Mouse (Mus musculus) forebrain, embryonic 10.5 days (tissue): ENCODE results near the gene Wbp2. TPM values are rescaled to one million over a fixed set of nuclear protein-coding genes. Genes with fewer than 3 reads are reported as not detected.
"Not testable (repeated sequence)": the region's sequence is repeated elsewhere in the genome, so short reads cannot be mapped to it uniquely, and the experiment has no call there.

Experiments
- DNase-seq: peaks from one replicate; pipeline ENCODE4 v3.0.0-alpha.2; 2017; ENCODE audit warnings: low spot score; ENCODE audit errors: extremely low spot score
- H3K27ac ChIP-seq: fragments of 300-500 bp; sonication (generic); 2 replicates; pipeline ENCODE4 v1.5.1; 2016; ENCODE audit warnings: mild to moderate bottlenecking
- H3K27me3 ChIP-seq: fragments of 300-500 bp; sonication (generic); 2 replicates; pipeline ENCODE4 v1.6.1; 2016; ENCODE audit warnings: mild to moderate bottlenecking; ENCODE audit not compliant: poor library complexity, severe bottlenecking
- H3K36me3 ChIP-seq: fragments of 300-500 bp; sonication (generic); replicated peaks from 2 replicates; pipeline ENCODE4 v1.6.1; 2016; ENCODE audit warnings: mild to moderate bottlenecking, moderate library complexity
- H3K4me1 ChIP-seq: fragments of 300-500 bp; sonication (generic); 2 replicates; pipeline ENCODE4 v1.6.1; 2016
- H3K4me3 ChIP-seq: fragments of 300-500 bp; sonication (generic); 2 replicates; pipeline ENCODE4 v1.5.1; 2016; ENCODE audit warnings: mild to moderate bottlenecking, moderate library complexity
- H3K9me3 ChIP-seq: fragments of 300-500 bp; sonication (generic); 2 replicates; pipeline ENCODE4 v1.6.1; 2016; ENCODE audit warnings: mild to moderate bottlenecking, moderate library complexity
- WGBS: fragments of 180-500 bp; shearing (Covaris S2); methylation state at CpG from one replicate; pipeline ENCODE4 v1.1.7; 2016; 5-methylcytosine and 5-hydroxymethylcytosine counted together
- polyA plus RNA-seq: library from polyadenylated mRNA; unstranded; fragments of >200 nt; fragmentation: Nextera tagmentation; extraction: Ambion mirVana; gene quantifications from 2 replicates; pipeline ENCODE4 v1.2.1, GENCODE M21; 2016

Wbp2 gene
- polyA plus RNA-seq, 1 experiment from 2014 or later = 73.6 TPM

DNA sequence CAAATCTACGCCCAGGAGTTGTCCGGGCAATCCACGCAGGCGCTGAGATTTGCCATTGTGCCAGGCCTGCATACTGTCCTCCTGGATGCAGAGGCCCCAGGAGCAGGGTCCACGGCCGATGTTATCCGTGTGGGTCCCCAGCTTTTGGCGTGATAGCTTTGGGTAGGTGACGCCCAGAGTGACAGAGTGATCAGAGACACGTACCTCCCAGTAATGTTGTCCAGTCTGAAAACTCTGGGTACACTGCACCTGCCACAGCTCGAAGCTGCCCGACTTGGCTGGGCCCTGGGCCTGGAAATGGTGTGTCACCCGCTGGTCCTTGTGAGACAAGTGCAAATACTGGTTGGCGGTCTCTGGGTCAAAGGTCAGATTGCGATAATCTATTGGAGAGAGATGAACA is 39.5 kb upstream of the Wbp2 start:
- Histone ChIP-seq H3K4me3 (no peak overlapping the region), H3K9me3 (no peaks in the 10 kb centered on the region), H3K36me3 (peaks cover 17% of the 10 kb centered on the region), H3K4me1 (peaks cover 43% of the 10 kb centered on the region), H3K27ac (no peak overlapping the region), H3K27me3 (peaks cover 20% of the 10 kb centered on the region)
- 96% methylated on average over 15 of the region's 15 CpGs for whole genome bisulfite sequencing
- no peak for DNase-seq

- WGBS = 97% methylated on average over 8 of the region's 8 CpGs
- H3K27me3 ChIP-seq, H3K27ac ChIP-seq, DNase-seq, H3K9me3 ChIP-seq, H3K4me3 ChIP-seq: not testable (repeated sequence)
- peaks cover 17% of the 10 kb centered on the region for H3K36me3 ChIP-seq
- H3K4me1 ChIP-seq = peaks cover 21% of the 10 kb centered on the region
Observed at GRCm38 (mm10) chr11:116121731-116122245, 35.0 kb upstream of the Wbp2 start.

DNA sequence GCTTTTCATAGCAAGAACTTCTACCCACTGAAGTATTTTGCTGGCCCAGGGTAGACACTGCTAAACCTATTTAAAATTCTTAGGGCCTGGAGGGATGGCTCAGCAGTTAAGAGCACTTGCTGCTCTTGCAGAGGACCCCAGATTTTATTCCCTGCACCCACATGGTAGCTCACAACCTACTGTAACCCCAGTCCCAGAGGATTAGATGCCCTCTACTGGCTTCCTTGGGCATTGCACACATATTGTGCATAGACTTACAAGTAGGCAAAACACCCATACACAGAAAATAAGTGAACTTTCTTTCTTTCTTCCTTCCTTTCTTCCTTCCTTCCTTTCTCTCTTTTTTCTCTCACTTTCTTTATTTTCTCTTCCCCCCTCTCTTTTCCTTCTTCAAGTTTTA is 31.0 kb upstream of the Wbp2 start:
- H3K9me3 ChIP-seq = no peaks in the 10 kb centered on the region

GRCm38 (mm10) chr11:116117241-116117640 is 30.4 kb upstream of the Wbp2 start:
- Histone ChIP-seq H3K4me3 (no peak overlapping the region), H3K9me3 (no peaks in the 10 kb centered on the region), H3K4me1 (peaks cover 17% of the 10 kb centered on the region), H3K36me3 (peaks cover 2% of the 10 kb centered on the region; the same call in 1 of the 2 replicates), H3K27ac (no peak overlapping the region), H3K27me3 (peaks cover 1% of the 10 kb centered on the region)
- 68% methylated on average over 12 of the region's 12 CpGs for WGBS
- DNase-seq = no peak

More for the DNA sequence above, 31.0 kb upstream of the Wbp2 start:
- Histone ChIP-seq H3K27ac (no peak overlapping the region), H3K4me3 (no peak overlapping the region), H3K36me3 (peaks cover 4% of the 10 kb centered on the region; the same call in 1 of the 2 replicates), H3K4me1 (peaks cover 17% of the 10 kb centered on the region), H3K27me3 (no peaks in the 10 kb centered on the region)
- no peak for DNase-seq

DNA sequence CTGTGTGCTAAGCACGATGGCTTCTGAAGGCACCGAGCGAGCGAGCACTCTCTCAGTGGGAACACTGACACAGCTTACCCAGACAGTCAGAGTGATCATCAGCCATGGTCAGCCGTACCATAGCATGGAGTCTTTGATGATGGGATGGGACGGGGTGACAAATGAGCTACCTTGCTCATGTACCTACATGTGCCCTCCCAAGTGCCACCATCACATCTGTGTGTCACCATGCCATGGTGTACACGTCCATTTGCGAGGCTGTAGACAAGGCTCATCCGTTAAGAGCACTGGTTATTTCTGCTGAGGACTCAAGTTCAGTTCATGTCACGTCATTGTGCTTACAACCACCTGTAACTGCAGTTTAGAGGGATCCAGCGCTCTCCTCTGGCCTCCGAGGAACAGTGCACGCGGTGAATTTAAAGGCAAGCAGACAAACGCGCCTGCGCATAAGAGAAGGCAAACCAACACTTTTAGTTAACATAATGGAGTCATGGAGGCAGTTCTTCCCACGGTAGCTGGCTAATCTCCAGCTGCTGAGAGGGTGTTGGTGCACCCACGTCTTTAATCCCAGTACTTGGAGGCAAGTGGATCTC is 24.9 kb upstream of the Wbp2 start:
- Histone ChIP-seq H3K27ac (no peak overlapping the region), H3K9me3 (no peaks in the 10 kb centered on the region), H3K4me1 (peaks cover 39% of the 10 kb centered on the region), H3K36me3 (no peaks in the 10 kb centered on the region), H3K4me3 (no peak overlapping the region), H3K27me3 (peaks cover 57% of the 10 kb centered on the region)
- no peak for DNase-seq
- WGBS = 86% methylated on average over 19 of the region's 19 CpGs

DNA sequence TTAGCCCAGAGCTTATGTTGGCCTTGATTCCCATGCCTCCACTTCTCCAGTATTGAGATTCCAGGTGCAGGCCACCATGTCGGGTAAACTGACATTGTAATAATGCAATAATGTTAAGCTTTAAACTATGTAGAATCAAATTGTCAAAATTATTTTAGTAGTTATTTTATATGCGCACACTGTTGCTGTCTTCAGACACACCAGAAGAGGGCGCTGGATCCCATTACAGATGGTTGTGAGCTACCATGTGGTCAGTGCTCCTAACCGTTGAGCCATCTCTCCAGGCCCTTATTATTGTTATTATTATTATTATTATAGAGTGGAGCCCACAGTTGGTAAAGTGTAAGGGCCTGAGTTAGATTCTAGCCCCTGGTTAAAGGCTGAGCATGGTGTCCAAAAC is 24.3 kb upstream of the Wbp2 start:
- Histone ChIP-seq H3K36me3 (no peaks in the 10 kb centered on the region), H3K4me3 (no peak overlapping the region), H3K27ac (no peak overlapping the region), H3K9me3 (no peaks in the 10 kb centered on the region), H3K4me1 (peaks cover 44% of the 10 kb centered on the region), H3K27me3 (peaks cover 63% of the 10 kb centered on the region)
- no peak for DNase-seq
- 78% methylated on average over 4 of the region's 4 CpGs for WGBS

- Histone ChIP-seq H3K4me3 (peak overlapping the region; percentile 44), H3K27me3 (peaks cover 68% of the 10 kb centered on the region), H3K9me3 (no peaks in the 10 kb centered on the region), H3K36me3 (no peaks in the 10 kb centered on the region), H3K4me1 (peaks cover 49% of the 10 kb centered on the region), H3K27ac (0 out of 2 replicates have a peak overlapping the region, but pooled peaks have one; percentile 67)
- 38% methylated on average over 10 of the region's 10 CpGs for WGBS
- no peak for DNase-seq
Observed at GRCm38 (mm10) chr11:116110540-116110939, 23.7 kb upstream of the Wbp2 start.

DNA sequence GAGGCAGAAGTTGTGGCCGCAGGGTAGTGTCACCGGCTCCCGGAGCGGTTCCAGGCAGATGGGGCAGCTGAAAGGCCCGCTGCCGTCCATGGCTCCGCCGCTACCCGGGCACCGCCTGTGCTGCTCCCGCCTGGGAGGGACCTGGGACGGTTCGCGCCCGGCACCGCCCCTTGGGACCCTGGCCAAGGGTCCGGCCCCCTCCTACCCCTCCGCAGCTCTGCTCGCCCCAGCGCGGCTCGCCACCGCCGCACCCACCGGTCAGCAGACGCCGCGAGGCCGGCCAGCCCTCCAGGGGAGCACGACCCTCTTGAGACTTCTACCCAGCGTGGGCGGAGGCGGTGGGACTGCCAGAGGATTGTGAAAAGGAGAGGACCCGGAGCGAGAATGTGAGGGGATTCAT is 23.3 kb upstream of the Wbp2 start:
- H3K4me3 ChIP-seq = peak overlapping the region; percentile 44
- no peaks in the 10 kb centered on the region for H3K9me3 ChIP-seq
- H3K27me3 ChIP-seq = peaks cover 72% of the 10 kb centered on the region
- no peak for DNase-seq
- peak overlapping the region; percentile 67 for H3K27ac ChIP-seq
- 3% methylated on average over 35 of the region's 35 CpGs for WGBS
- peaks cover 49% of the 10 kb centered on the region for H3K4me1 ChIP-seq
- H3K36me3 ChIP-seq = no peaks in the 10 kb centered on the region

GRCm38 (mm10) chr11:116109441-116110081 is 22.8 kb upstream of the Wbp2 start:
- no peak for DNase-seq
- Histone ChIP-seq H3K4me3 (peak overlapping the region; percentile 44), H3K36me3 (no peaks in the 10 kb centered on the region), H3K9me3 (no peaks in the 10 kb centered on the region), H3K27ac (peak overlapping the region; percentile 67), H3K4me1 (peaks cover 52% of the 10 kb centered on the region), H3K27me3 (peaks cover 78% of the 10 kb centered on the region)
- 3% methylated on average over 70 of the region's 70 CpGs for WGBS

- H3K27me3 ChIP-seq = peaks cover 88% of the 10 kb centered on the region
- H3K36me3 ChIP-seq = no peaks in the 10 kb centered on the region
- H3K4me1 ChIP-seq = peaks cover 62% of the 10 kb centered on the region
- no peak overlapping the region for H3K27ac ChIP-seq
- no peak for DNase-seq
- WGBS = 3% methylated on average over 23 of the region's 23 CpGs
- H3K4me3 ChIP-seq = peak overlapping the region; percentile 44
- no peaks in the 10 kb centered on the region for H3K9me3 ChIP-seq
Observed at GRCm38 (mm10) chr11:116108464-116109137, 21.8 kb upstream of the Wbp2 start.

DNA sequence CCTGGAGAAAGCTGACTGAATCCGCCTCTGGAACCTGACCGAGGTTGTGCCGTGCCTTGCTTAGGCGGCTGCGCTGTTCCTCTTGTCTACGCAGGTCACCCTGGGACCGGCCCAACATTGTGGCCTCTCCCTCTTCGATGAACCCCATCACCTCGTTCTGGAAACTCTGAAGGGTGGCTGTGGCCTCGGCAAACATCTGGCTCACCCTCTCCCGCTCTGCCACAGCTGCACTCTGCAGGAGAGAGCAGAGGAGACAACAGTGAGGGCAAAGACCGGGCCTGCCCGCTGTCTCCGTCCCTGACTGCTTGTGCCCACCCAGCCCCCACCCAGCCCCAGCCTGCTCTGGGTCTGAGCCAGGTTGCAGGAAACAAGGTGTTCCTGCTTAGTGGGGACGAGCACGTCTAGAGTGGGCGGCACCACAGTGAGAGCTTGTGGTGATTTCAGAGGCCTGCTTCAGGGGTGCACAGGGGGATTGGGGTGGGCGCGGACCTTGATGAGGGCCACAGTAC is 21.0 kb upstream of the Wbp2 start:
- Histone ChIP-seq H3K9me3 (no peaks in the 10 kb centered on the region), H3K27me3 (peaks cover 92% of the 10 kb centered on the region), H3K4me1 (peaks cover 67% of the 10 kb centered on the region), H3K27ac (0 out of 2 replicates have a peak overlapping the region, but pooled peaks have one; percentile 45), H3K36me3 (no peaks in the 10 kb centered on the region), H3K4me3 (peak overlapping the region; percentile 44)
- WGBS = 5% methylated on average over 19 of the region's 19 CpGs
- DNase-seq = no peak

DNA sequence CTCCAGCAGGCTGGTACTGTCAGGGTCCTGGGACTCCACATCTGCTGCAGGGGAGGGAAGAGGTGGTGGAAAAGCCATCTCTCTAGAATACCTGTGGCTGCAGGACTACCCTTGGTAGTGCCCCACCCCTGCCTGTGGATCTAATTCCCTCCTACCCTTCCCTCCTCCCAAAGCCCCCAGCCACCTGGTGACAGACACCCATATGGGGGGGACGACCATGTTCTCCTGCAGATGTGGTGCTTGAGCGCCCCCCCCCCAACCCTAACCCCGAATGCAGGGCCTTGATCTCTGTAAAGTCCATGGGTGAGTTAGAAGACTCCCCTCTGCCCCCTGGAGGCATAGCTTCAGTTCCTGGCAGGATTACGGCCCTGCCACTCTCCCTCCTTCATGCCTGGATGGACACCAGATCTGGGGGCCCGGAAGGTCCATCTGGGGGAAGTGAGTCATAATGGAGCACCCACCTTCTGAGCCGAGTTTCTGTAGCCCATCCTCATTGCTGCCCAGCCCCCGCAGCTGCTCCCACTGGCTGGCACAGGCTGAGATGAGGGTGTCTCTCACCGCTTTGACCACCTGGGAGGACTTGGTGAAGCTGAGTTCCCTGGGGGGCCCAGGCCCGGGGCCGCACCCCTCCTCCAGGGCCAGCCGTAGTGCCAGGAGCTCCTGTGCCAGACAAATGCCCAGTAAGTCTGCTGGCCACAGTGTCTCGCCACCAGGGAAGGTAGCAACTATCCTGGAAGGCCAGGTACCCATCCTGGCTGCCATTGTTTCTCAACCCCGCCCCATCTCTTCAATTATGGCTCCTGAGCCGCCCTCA is 20.4 kb upstream of the Wbp2 start:
- Histone ChIP-seq H3K9me3 (no peaks in the 10 kb centered on the region), H3K36me3 (no peaks in the 10 kb centered on the region), H3K4me3 (peak overlapping the region; percentile 44), H3K27me3 (peaks cover 90% of the 10 kb centered on the region), H3K27ac (0 out of 2 replicates have a peak overlapping the region, but pooled peaks have one; percentile 45), H3K4me1 (peaks cover 71% of the 10 kb centered on the region)
- WGBS = 12% methylated on average over 14 of the region's 14 CpGs
- no peak for DNase-seq
